Mouse (Mus musculus): ENCODE results near the gene Prkcz. TPM values are rescaled to one million over a fixed set of nuclear protein-coding genes. Genes with fewer than 3 reads are reported as not detected.

Gene Prkcz
- total RNA-seq, 1 experiment from 2014 or later = not detected

GRCm38 (mm10) chr4:155234371-155235310 lies 126.5 kb downstream of the Prkcz start:
- peak; percentile 59 for ATAC-seq (replicated peaks; ENCODE audit: insufficient number of reproducible peaks, low FRiP score, low TSS enrichment, poor library complexity, severe bottlenecking)

- no peak for ATAC-seq (replicated peaks; ENCODE audit: insufficient number of reproducible peaks, low FRiP score, low TSS enrichment, poor library complexity, severe bottlenecking)
Observed at GRCm38 (mm10) chr4:155233878-155234277, 127.3 kb downstream of the Prkcz start.

- ATAC-seq (replicated peaks; ENCODE audit: insufficient number of reproducible peaks, low FRiP score, low TSS enrichment, poor library complexity, severe bottlenecking) = no peak
Observed at GRCm38 (mm10) chr4:155228461-155228860, 132.7 kb downstream of the Prkcz start.

- no peak for ATAC-seq (replicated peaks; ENCODE audit: insufficient number of reproducible peaks, low FRiP score, low TSS enrichment, poor library complexity, severe bottlenecking)
Observed at GRCm38 (mm10) chr4:155227986-155228385, 133.2 kb downstream of the Prkcz start.

- ATAC-seq (replicated peaks; ENCODE audit: insufficient number of reproducible peaks, low FRiP score, low TSS enrichment, poor library complexity, severe bottlenecking) = no peak
Observed at GRCm38 (mm10) chr4:155225918-155226317, 135.2 kb downstream of the Prkcz start.

- ATAC-seq (replicated peaks; ENCODE audit: insufficient number of reproducible peaks, low FRiP score, low TSS enrichment, poor library complexity, severe bottlenecking) = no peak; the same call in 1 of the 2 replicates
Observed at GRCm38 (mm10) chr4:155223594-155224528, 137.3 kb downstream of the Prkcz start.

- peak; percentile 80 for ATAC-seq (replicated peaks; ENCODE audit: insufficient number of reproducible peaks, low FRiP score, low TSS enrichment, poor library complexity, severe bottlenecking)
Observed at GRCm38 (mm10) chr4:155222841-155223593, 138.1 kb downstream of the Prkcz start.

GRCm38 (mm10) chr4:155222552-155222840 lies 138.7 kb downstream of the Prkcz start, which contains the start of gene Ski:
Gene Ski (minus strand): TSS chr4:155222592.
- ATAC-seq (replicated peaks; ENCODE audit: insufficient number of reproducible peaks, low FRiP score, low TSS enrichment, poor library complexity, severe bottlenecking) = no peak

GRCm38 (mm10) chr4:155221599-155222551 lies 139.3 kb downstream of the Prkcz start:
- ATAC-seq (replicated peaks; ENCODE audit: insufficient number of reproducible peaks, low FRiP score, low TSS enrichment, poor library complexity, severe bottlenecking) = no peak

GRCm38 (mm10) chr4:155221106-155221505 lies 140.1 kb downstream of the Prkcz start:
- no peak for ATAC-seq (replicated peaks; ENCODE audit: insufficient number of reproducible peaks, low FRiP score, low TSS enrichment, poor library complexity, severe bottlenecking)

GRCm38 (mm10) chr4:155220213-155221100 lies 140.7 kb downstream of the Prkcz start:
- no peak for ATAC-seq (replicated peaks; ENCODE audit: insufficient number of reproducible peaks, low FRiP score, low TSS enrichment, poor library complexity, severe bottlenecking)

GRCm38 (mm10) chr4:155219271-155220212 lies 141.6 kb downstream of the Prkcz start:
- ATAC-seq (replicated peaks; ENCODE audit: insufficient number of reproducible peaks, low FRiP score, low TSS enrichment, poor library complexity, severe bottlenecking) = no peak

- ATAC-seq (replicated peaks; ENCODE audit: insufficient number of reproducible peaks, low FRiP score, low TSS enrichment, poor library complexity, severe bottlenecking) = no peak
Observed at GRCm38 (mm10) chr4:155218104-155218732, 142.9 kb downstream of the Prkcz start.

- peak; percentile 80 for ATAC-seq (replicated peaks; ENCODE audit: insufficient number of reproducible peaks, low FRiP score, low TSS enrichment, poor library complexity, severe bottlenecking)
Observed at GRCm38 (mm10) chr4:155217241-155218103, 143.7 kb downstream of the Prkcz start.

Measured in monocyte, adult 5-6 weeks (primary cell).